Mouse (Mus musculus) kidney, postnatal 25 days (tissue): ENCODE data around the gene Bnipl.
A peak's percentile ranks its signal among the peaks of the same experiment; 100 is the strongest.

Experiments
- DNase-seq, 2 experiments: peaks; one replicate each; pipeline ENCODE4 v3.0.0; 2021; ENCODE audit warnings: mixed read lengths in 2 of 2

Bnipl gene

DNA sequence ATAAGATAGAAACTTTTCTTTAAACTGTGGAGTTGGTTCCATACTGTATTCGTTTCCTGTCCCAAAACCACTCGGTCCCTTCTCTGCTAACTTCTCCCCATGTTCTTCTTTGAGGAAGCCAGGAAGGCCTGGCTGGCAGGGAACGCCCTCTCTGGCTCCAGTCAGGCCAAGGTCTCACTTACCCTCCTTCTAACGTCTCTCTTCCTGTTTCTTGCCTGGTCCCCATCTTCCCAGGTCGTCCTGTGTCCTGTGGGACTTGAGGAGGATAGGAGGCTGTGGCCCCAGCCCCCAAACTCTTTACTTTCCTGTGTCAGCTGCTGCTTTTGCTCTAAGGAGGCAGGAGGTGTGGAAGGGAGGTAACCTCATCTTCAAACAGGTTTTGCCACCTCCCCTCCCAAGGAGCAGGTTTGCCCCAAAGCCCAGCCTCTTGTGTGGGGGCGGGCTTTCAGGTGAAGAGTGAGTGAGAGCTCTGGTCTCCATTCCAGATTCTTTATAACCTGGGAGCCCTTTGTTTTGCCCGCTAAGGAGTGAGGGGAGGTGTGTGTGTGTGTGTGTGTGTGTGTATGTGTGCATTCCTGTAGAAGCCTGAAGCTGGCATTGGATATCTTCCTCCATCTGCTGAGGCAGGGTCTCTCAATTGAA lies at the start of gene Bnipl:
Gene Bnipl (minus strand): TSS at position 411 of the 642 bp plus-strand sequence.
- DNase-seq = no peak

DNA sequence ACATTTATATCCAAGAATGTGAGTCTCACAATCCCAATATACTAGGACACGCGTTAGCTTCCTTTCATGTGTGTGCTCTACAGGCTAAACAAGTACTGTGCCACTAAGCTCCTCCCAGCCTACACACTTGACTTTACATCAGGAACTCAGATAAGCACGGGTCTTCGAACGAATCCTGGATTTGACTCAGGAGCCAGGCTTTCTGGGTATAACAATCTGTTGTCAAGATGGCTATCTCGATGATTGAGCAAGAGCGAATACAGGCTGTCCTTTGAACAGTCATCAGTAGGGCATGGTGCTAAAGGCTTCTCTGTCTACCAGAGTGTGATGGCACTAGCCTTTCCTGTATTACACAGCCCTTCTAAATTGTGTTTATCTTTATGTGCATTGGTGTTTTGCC lies 47.0 kb upstream of the Bnipl start:
- DNase-seq = no peak

DNA sequence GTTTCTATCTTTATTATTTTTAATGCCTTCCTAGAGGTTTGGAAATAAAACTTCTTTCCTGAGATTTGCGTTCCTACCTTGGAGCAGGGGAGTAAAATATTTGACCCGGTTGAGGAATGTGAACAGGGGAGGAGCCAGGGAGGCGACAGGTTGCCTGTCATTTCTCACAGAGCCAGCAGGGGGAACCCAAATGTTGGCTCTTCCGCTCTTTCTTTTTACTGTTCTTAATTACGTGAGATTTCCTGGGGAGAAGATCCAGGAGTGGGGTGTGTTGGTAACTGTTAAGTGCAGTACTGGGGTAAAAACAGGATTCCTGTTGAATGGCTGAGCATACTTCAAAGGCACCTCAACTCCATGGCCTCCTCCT lies 45.1 kb upstream of the Bnipl start:
- peak; percentile 70 to 75 for DNase-seq

DNA sequence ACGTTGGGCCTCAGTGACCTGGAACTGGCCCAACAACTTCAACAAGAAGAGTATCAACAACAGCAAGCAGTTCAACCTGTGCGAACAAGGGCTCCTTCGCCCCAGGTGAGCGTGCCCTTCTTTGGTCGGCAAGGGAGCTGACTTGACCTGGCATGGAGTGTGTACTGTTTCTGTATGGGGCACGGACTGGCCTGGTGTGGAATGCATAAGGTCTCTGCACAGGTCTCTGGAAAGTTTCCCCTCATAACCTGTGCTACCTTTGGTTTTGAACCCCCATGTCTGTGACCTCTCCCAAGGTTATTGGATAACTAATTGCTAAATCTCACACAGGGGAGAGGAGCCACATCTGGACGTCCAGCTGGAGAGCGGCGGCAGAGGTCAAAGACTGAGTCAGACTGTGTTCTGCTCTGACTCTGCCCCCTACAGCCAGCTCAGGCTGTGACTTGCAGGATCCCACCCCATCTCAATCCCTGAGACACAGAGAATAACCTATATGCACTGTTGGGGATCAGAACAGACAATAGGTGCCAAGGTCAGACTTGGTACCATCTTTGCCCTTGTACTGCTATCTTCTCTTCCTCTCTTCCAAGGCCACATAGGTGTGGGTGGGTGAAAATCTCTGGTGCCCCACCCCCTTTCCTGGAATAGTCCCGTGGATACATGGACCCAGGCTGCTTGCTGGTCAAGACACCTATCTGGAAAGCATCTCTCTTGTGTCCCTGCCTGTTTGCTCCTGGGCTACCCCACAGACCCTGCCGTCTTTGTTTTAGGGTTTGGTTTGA lies 44.5 kb upstream of the Bnipl start:
- peak; percentile 69 to 87 for DNase-seq

- DNase-seq = no peak
These were observed 43.7 kb upstream of the Bnipl start for GRCm38 (mm10) chr3:95294718-95295117.

- DNase-seq = no peak
These were observed 43.3 kb upstream of the Bnipl start for GRCm38 (mm10) chr3:95294316-95294715.

DNA sequence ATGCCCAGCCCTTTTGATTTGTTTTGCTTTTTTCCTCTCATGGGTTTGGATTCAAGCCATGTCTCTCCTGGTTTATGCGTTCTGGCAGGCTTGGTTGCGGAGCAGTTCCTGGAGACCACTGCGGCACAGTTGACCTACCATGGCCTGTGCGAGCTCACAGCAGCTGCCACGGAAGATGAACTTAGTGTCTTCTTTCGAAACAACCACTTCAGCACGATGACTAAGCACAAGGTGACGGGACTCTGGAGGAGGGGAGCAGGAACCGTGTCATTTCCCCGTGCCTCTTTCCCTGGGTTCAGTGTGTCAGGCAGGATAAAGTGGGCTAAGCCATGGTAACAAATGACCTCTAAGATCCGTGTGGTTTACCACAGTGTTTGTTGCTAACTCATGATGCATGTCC lies 42.5 kb upstream of the Bnipl start:
- peak; percentile 57 to 85 for DNase-seq

DNA sequence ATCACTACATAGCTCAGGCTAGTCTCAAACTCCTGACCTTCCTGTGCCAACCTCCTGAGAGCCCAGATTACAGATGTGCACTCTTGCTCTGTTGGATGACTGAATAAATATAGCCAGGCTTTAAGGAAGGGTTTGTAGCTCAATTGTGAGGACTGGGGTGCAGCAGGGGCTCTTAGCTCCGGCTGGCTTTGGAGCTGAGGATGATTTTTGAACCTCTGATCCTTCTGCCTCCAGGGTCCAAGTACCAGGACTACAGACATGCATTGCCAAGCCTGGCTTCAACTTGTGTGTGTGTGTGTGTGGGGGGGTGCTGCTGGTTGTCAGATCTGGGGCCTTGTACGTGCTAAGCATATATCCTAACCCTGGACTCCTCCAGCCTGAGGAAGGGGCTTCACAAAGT lies 41.9 kb upstream of the Bnipl start:
- DNase-seq = no peak

DNA sequence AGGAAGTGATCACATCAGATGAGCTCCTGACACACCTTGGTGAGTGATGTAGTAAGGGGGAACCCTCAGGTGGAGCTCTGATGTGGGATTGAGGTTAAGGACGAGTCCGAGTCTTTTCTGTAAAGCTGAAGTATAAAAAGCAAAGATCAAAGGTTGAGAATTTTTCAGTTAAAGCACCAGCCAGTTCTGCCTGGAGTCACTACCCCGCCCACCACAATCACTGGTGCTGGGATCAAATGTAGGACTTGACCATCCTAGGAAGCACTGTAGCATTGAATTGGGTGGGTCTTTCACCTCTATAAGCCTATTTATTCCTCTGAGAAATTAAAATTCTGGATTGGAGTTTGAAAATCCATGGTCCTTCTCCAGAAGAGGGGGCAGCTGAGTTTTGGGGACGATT lies 40.0 kb upstream of the Bnipl start:
- peak in 1 of 2 experiments; percentile 48 for DNase-seq

- no peak for DNase-seq
These were observed 39.2 kb upstream of the Bnipl start for GRCm38 (mm10) chr3:95290156-95290555.

- no peak for DNase-seq
These were observed 38.4 kb upstream of the Bnipl start for GRCm38 (mm10) chr3:95289419-95289818.

GRCm38 (mm10) chr3:95287541-95287940 lies 36.5 kb upstream of the Bnipl start:
- DNase-seq = peak; percentile 41 to 64

DNA sequence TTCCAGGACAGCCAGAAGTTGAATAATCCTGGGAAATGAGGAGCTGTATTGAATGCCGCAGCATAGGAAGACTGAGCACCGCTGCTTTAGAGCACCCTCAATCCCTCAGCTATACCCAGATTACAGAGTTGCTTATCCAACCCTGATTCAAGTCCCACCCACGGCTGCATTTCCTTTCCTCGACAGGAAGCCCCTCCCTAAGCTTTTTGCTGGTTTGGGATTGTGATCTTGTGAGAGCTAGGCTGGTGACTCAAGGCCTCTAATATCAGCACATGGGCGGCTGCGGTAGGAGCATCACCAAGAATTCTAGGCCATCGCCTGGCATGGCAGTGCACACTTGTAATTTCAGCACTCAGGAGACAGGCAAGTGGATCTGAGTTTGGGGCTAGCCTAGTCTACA lies 35.5 kb upstream of the Bnipl start:
- DNase-seq = peak; percentile 36 to 46

DNA sequence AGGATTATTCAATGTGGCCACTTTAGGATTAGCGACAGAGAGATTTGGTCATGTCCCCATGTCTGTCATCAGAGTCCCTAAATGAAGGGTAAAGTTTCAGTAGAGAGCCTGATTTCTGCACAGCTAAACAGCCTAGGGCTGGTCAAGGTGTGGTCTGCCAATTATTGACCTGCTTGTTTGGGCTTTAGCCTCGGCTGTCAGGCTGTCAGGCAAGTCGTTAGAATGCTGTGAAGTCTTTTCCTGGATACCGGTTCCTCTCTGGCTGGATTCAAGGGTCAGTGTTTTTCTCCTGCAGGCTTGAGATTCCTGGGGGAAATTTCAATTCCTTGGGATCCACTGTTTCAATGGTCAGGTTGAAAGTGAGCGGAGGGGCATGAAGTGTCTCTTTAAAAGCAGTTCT lies 35.0 kb upstream of the Bnipl start:
- DNase-seq = peak; percentile 51 to 71

DNA sequence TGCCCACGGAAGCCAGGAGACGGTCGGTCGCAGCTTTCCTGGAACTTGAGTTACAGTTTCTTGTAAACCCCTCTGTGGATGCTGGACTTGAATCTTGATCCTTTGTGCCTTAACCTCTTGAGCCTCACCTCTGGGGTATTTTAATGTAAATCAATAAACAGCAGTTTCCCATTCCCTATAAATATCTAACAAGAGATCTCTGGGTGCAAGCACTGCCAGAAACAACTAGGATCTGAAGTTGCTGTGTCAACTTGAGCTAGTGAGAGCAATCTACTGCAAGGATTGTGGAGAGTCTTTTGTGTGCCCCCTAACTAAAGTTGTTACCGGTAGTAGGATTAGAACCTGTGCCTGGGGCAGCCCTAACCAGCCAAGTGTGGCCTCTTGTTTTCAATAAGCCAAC lies 34.4 kb upstream of the Bnipl start:
- no peak for DNase-seq

- DNase-seq = peak in 1 of 2 experiments; percentile 36
These were observed 33.7 kb upstream of the Bnipl start for GRCm38 (mm10) chr3:95284501-95285281.

DNA sequence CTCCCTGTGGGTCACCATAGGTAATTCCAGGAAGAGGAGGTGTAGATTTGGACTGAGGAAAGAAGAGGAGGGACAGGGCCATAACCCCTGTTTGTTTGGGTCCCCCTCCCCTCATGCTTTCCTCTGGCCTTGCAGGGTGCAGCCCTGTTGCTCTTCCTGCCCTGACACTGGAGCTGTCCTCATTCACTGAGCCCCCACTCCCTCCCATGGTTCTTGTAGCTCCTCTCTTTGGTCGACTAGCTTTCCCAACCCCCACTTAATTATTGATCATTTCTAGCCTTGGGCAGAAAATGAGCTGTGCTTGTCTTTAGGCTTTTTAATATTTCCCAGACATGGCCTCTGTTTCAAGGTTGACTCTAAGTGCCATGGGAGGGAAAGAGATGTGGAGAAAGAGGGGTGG lies 33.1 kb upstream of the Bnipl start:
- peak in 1 of 2 experiments; percentile 49 for DNase-seq

DNA sequence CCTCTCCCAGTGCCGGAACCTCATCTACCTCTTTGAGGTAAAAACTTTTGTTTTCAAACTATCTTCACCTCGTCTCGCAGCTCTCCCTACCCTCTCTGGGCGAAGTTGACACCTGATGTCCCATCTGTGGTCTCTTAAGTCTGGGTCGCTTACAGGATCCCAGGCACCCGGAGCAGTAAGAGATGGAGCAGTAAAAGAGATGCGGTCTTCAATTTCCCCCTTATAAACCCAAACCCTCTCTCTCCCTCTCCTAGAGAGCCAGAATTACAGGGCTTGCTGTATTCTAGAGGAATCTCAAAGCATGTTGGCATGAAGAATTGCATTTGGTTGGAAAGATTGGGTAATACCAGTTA lies 32.6 kb upstream of the Bnipl start:
- no peak for DNase-seq

DNA sequence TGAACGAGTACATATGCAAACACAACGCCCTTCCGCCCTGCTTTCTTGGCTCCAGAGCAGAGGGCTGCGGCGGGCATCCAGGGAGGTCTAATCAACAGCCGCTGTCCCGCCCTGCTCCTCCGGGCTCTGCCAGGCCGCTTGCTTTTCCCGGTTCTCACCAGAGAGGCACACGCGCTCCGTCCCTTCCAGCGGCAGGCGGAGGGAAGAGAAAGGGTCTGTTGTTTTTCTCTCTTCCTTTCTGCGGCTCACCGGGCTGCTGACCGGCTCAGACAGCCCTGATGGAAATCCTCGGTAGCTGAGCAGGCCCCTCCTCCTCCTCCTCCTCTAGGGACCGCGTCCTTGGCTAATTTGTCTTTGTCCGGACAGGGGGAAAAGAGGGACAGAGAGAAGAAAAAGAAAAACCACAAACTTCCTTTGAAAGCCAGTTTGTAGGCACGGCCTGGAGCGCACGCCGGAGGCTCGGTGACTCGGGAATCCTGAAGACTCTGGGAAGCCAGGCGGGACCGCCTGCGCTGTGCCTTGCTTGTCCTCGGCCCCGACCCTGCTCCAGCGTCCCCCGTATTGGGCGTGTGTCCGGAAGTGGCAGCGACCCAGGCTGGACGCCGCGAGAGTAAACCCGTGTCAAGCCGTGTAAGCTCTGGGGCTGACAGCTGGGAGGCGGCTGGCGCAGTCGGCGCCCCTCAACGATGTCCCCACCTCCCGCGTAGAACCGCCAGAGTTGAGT lies 32.0 kb upstream of the Bnipl start:
- peak; percentile 85 to 92 for DNase-seq

- peak in 1 of 2 experiments; percentile 60 for DNase-seq
These were observed 31.4 kb upstream of the Bnipl start for GRCm38 (mm10) chr3:95282381-95282864.

- DNase-seq = peak; percentile 99
These were observed 30.5 kb upstream of the Bnipl start, which contains the start of the genes Mindy1 and Prune1 for GRCm38 (mm10) chr3:95281216-95282126. Mindy1 (plus strand) TSS chr3:95281345. Prune1 (minus strand) TSS chr3:95282076.

DNA sequence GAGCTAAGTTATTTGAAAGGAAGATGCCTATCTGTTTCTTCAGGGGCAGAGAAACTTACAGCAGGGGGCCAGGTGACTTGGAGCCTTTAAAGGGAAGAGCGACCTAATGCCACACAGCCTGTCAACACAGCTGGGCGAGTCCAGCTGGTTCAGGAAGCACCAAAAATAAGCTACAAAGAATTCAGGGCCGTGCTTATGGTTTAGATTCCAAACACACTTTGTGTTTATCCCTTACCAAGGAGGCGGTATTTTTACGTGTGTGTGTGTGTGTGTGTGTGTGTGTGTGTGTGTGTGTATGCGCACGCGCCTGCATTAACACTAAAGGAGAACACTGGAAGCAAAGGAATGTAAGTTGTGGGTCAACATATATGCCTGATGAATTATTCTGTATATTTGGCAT lies 29.8 kb upstream of the Bnipl start:
- DNase-seq = peak; percentile 49 to 60
